Mouse (Mus musculus) testis, adult 2 months (tissue): ENCODE data around the gene Parp8. TPM values are rescaled to one million over a fixed set of nuclear protein-coding genes. Genes with fewer than 3 reads are reported as not detected.

Experiments
- H3K27ac ChIP-seq: fragments of 200-500 bp; 2 replicates; pipeline ENCODE4 v1.5.1; 2012; ENCODE audit warnings: low read depth, low read length; ENCODE audit not compliant: control insufficient read depth, insufficient read depth
- H3K27me3 ChIP-seq: fragments of 200-500 bp; 2 replicates; pipeline ENCODE4 v1.6.1; 2012; ENCODE audit warnings: mild to moderate bottlenecking, low read length, moderate library complexity; ENCODE audit not compliant: control insufficient read depth, insufficient read depth
- H3K36me3 ChIP-seq: fragments of 200-500 bp; 2 replicates; pipeline ENCODE4 v1.6.1; 2012; ENCODE audit warnings: mild to moderate bottlenecking, low read length; ENCODE audit not compliant: control insufficient read depth, insufficient read depth
- H3K4me1 ChIP-seq: fragments of 200-500 bp; 2 replicates; pipeline ENCODE4 v1.6.1; 2012; ENCODE audit warnings: low read length; ENCODE audit not compliant: control insufficient read depth, insufficient read depth
- H3K4me3 ChIP-seq: fragments of 200-500 bp; 2 replicates; pipeline ENCODE4 v1.5.1; 2012; ENCODE audit warnings: low read depth, mild to moderate bottlenecking, low read length, moderate library complexity, mixed read lengths; ENCODE audit not compliant: control insufficient read depth
- CTCF ChIP-seq: fragments of 200-500 bp; IDR thresholded peaks from 2 replicates; pipeline ENCODE4 v1.5.1; 2012; ENCODE audit warnings: low read depth, mild to moderate bottlenecking, inconsistent platforms, low read length, moderate library complexity; ENCODE audit not compliant: control insufficient read depth, insufficient read depth, insufficient replicate concordance
- POLR2A ChIP-seq: fragments of 200-500 bp; IDR thresholded peaks from 2 replicates; pipeline ENCODE4 v1.6.1; 2012; ENCODE audit warnings: low read depth, mild to moderate bottlenecking, inconsistent platforms, low read length, moderate library complexity; ENCODE audit not compliant: control insufficient read depth
- polyA plus RNA-seq: library from polyadenylated mRNA; depleted of rRNA; stranded (reverse); fragments of >200 nt; gene quantifications from 2 replicates; pipeline ENCODE4 v1.2.3, GENCODE M21; 2012

Parp8 gene
- polyA plus RNA-seq, 1 experiment: 5.8 TPM

DNA sequence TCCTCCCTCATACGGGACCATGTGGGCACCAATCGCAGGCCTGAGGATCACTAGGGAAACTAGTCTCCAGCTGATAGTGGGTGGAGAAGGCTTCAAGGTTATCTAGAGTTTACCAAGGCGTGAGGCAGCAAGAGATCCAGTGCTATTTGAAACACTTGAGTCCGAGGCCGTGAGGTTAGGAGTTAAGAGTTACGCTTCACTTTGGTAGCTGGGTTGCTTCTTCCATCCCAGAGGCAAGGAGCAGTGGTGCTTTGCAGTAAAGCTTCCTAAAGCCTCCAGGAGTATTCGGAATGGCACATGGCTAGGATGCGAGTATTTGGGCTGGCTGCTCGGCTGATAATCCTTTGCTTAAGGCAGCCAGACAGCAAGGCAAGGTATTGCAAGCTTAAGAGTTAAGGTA lies 2.0 kb upstream of the Parp8 start:
- Histone ChIP-seq H3K4me1 (peaks cover 7% of the 10 kb centered on the region), H3K36me3 (no peaks in the 10 kb centered on the region), H3K27ac (no peak overlapping the region), H3K27me3 (no peaks in the 10 kb centered on the region), H3K4me3 (no peak overlapping the region)
- no peak for TF ChIP-seq CTCF
- no peak for TF ChIP-seq POLR2A

DNA sequence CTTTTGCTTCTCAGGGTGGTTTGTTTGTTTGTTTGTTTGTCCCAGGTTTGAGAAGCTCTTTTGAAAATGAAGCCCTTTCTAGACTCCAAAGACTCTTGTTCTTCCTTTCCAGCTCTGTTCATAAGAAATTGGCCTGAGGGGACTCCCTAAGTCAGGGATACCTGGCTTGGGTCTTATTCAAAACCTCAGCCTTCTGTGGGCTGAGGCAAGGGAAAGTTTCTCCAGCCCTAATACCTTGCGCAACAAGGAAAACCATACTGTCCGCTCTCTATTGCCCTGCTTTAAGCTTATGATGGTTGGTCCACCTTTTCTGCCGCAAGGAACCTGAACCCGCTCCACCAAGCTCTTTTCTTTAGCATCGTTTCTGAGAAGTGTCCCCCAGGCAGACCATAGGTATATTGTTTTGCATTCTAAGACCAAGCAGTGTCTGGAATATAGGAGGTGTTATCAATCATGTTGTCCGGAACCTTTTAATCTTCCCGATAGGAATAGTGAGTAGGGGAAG lies 991 bp upstream of the Parp8 start:
- H3K4me1 ChIP-seq: peaks cover 7% of the 10 kb centered on the region
- H3K27me3 ChIP-seq: no peaks in the 10 kb centered on the region
- H3K4me3 ChIP-seq: no peak overlapping the region
- H3K27ac ChIP-seq: no peak overlapping the region
- no peaks in the 10 kb centered on the region for H3K36me3 ChIP-seq
- TF ChIP-seq POLR2A: no peak
- no peak for TF ChIP-seq CTCF

DNA sequence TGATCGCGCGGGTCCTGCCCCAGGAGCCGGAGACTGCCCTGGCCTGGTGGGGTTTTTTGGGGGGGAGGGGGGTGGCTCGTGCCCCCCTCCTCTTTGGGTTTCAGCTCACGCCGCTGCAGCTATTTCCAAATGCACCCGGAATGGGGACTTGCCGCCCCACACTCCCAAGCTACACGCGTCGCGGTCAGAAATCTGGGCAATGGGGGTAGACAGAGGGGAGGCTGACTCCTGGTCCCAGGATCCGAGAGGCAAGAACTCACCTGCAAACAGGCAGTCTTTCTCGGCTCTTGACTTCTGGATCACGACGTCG lies 466 bp downstream of the Parp8 start:
- Histone ChIP-seq H3K4me1 (peaks cover 7% of the 10 kb centered on the region), H3K27me3 (no peaks in the 10 kb centered on the region), H3K27ac (no peak overlapping the region), H3K36me3 (no peaks in the 10 kb centered on the region), H3K4me3 (peak overlapping the region; percentile 90)
- TF ChIP-seq CTCF (no peak), POLR2A (0 out of 2 replicates have a peak, but pooled peaks have one; percentile 32)

DNA sequence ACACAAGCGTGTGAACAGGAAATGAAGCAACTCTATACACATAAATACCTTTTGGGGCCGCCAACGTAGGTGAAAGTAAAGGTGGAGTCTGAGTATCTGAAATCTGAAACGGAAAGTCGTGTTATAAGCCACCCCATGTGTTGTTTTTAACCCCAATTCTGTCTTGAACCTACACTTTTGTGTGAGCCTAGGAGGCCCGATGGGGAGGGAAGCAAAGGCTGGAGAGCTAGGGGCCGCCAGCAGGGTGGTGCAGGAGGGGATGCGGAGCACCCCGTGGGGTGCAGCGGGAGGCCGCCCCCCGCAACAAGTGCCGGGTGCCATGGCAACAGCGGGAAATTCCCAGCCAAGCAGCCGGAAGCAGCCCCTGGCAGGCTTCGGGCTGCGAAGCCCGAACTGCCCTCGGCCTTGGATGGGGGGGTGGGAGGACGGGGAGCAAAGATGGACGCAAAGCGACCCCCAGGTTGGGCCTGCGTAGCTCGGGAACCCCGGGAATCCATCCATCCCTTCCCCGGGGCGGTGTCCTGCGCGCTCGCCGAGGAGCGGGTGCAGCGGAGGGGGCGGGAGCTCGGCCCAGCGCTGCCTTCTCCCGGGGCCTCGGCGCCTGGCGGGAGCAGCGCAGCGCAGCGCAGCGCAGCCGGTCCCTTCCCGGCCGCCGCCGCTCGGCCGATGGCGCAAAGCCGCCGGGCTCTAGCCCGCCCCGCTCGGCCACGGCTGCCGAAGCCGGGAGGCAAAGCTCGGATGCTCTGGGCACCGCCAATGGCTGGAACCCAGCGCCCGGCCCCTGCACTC lies 1.0 kb downstream of the Parp8 start:
- Histone ChIP-seq H3K27me3 (no peaks in the 10 kb centered on the region), H3K4me1 (peaks cover 7% of the 10 kb centered on the region), H3K36me3 (no peaks in the 10 kb centered on the region), H3K4me3 (peak overlapping the region; percentile 90), H3K27ac (0 out of 2 replicates have a peak overlapping the region, but pooled peaks have one; percentile 3)
- TF ChIP-seq CTCF (no peak), POLR2A (no peak; the same call in 1 of the 2 replicates)

DNA sequence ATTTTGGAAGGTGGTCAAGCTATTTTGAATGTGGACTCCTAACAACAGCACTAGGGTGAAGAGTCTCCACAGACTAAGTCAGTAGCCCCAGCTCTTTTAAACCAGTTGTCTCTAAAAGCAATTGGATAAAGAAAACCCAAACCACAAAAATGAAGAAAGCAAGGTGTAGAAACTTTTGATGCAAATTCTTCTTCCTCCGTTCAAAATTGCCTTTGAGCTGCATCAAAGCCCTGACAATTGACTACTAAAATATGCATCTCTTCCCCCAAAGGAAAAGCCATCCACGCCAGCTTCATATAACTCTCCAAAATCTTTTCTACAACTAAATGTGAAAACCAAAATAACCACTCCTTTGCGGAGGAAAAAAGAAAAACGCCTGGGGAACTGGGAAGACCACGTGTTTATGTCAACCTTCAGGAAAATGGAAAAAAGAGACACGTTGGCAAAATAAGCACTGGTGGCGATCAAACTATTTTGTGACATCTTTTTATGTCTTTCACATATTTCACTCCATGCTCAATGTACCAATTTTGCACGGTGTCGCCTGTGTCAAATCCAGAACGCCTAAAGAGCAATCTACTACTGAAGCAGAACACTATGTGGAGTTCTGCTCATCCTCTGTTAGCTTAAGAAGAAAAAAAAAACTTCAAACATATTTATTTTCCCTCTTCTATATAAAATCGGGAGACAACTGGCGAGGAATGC lies 1.8 kb downstream of the Parp8 start:
- H3K27me3 ChIP-seq: no peaks in the 10 kb centered on the region
- peak overlapping the region; percentile 90; the same call in 1 of the 2 replicates for H3K4me3 ChIP-seq
- H3K36me3 ChIP-seq: no peaks in the 10 kb centered on the region
- peaks cover 7% of the 10 kb centered on the region for H3K4me1 ChIP-seq
- TF ChIP-seq POLR2A (no peak), CTCF (no peak)
- H3K27ac ChIP-seq: no peak overlapping the region

DNA sequence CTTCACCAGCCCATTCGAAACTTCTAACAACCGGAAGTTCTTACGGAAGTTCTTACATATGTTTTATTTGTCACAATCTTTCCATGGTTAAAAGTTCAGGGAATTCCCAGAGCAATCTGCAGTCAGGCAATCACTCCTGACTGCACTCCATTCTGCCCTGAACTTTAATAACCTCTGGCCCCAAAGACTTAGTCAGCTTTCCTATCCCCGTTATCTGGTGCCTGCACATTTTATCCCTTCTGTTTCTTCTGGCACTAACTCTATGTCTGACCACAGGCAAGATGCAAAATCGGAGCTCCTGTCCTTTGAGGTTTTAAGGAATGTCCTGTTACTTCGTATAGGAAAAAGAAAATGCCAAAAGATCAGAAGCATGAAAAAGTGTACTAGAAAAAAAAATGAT lies 4.7 kb downstream of the Parp8 start:
- H3K27me3 ChIP-seq: no peaks in the 10 kb centered on the region
- TF ChIP-seq POLR2A (no peak), CTCF (no peak)
- H3K36me3 ChIP-seq: no peaks in the 10 kb centered on the region
- no peak overlapping the region for H3K27ac ChIP-seq
- peaks cover 4% of the 10 kb centered on the region for H3K4me1 ChIP-seq
- no peak overlapping the region for H3K4me3 ChIP-seq

DNA sequence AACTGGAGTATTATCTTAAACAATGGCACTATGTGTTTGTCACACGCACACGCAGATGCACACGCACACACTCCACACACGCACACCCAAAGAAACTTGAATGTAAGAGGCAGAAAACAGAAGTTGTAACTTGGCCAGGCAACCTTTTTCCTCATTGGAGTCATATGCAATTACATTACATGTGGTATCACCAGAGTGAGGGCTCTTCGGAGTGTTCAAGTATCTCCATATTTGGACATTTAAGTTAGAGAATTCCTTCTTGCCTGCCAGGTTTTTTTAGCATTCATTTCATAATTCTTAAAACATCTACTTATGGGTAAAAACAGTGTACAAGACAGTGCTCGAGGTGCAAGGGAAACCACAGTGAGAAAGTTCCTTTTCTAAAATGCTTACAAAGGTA lies 6.7 kb downstream of the Parp8 start:
- no peak overlapping the region for H3K27ac ChIP-seq
- H3K36me3 ChIP-seq: no peaks in the 10 kb centered on the region
- TF ChIP-seq CTCF (no peak), POLR2A (no peak)
- no peak overlapping the region for H3K4me3 ChIP-seq
- no peaks in the 10 kb centered on the region for H3K27me3 ChIP-seq
- H3K4me1 ChIP-seq: no peaks in the 10 kb centered on the region

DNA sequence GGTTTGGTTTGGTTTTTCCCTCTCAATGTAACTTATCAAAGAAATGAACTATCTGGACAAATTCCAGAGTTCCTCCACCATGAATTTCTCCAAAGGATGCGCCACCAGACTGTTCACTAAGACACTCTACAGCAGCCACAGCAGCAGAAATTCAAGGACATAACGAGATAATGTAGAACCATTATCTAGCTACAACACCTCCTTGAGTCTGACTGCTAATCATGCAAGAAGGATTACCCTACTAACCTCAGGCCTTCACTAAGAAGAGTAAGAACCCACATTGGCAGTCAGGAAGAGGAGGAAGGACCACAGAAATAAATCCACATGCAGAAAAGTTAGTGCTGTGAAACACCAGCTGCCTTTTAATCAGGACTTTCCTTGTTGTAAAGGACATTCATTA lies 11.8 kb downstream of the Parp8 start:
- Histone ChIP-seq H3K4me3 (no peak overlapping the region), H3K4me1 (no peaks in the 10 kb centered on the region)
- TF ChIP-seq CTCF: no peak
- no peak for TF ChIP-seq POLR2A

More for the DNA sequence above, 11.8 kb downstream of the Parp8 start:
- no peak overlapping the region for H3K27ac ChIP-seq
- no peaks in the 10 kb centered on the region for H3K27me3 ChIP-seq
- no peaks in the 10 kb centered on the region for H3K36me3 ChIP-seq
